Mouse (Mus musculus): ENCODE results near the gene Ywhag.

Ywhag gene

DNA sequence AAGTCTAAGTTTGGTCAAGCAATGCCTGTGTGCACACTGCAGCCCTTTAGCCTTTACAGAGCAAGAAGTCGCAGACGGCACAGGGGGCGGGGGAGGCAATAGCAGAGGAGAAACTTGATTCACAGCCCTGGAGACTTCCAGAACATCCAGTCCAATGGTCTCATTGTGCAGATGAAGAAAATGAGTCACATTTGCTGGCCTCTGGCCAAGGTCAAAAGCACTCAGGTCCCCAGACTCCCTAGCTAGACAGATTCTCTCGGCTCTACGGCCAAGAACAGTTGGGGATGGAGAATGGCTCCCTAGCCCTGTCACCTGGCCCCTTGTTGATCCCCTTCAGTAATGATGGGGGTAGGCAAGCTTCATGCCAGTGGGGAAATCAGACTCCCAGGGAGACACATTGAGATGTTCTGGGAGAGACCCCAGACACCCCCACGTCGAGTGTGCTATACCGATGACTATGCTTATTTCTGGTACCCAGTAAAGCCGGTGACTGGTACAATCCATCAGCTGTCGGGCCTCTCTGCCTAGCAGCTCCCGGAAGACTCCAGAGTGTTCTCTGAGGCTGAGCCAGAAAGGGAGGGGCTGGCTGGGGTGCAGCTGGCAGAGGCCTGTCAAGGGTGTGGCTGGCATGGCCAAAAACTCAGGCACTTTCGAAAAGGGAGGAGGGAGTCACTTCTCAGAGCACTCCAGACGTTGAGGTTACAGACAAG is 54.8 kb downstream of the Ywhag start:
- DNase-seq = peak; percentile 44

DNA sequence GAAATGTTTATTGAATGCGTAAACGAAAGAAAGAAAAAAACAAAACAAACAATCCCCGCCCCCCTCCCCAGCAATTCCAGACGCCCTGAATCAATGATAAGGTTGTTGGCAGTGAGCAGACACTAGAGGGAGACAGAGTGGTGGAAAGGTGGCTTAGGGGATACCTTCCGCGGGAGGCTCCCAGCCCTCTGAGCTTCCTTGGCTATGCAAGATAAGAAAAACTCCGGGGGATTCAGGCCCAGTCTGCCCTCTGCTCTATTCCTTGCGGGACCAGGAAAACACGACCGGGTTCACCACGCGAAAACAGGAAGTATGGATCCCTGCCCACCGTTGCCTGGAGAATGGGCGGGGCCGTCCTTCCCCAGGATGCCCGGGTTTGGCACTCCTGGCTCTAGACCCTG is 56.6 kb downstream of the Ywhag start:
- peak; percentile 85 for DNase-seq

DNA sequence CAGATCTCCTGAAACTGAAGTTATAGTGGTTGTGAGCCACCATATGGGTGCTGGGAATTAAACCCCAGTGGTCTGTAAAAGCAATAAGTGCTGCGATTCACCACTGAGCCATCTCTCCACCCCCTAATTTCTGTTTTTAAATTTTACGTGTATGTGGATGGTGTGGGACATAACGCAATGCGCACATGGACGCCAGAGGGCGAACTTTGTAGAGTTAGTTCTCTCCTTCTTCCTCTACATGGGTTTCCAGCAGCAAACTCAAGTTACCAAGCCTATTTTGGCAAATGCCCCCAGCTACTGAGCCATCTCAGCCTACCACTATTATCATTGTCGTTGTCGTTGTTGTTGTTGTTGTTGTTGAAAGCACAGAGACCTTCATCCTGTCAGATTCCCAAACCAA is 57.2 kb downstream of the Ywhag start:
- DNase-seq = peak; percentile 66

DNA sequence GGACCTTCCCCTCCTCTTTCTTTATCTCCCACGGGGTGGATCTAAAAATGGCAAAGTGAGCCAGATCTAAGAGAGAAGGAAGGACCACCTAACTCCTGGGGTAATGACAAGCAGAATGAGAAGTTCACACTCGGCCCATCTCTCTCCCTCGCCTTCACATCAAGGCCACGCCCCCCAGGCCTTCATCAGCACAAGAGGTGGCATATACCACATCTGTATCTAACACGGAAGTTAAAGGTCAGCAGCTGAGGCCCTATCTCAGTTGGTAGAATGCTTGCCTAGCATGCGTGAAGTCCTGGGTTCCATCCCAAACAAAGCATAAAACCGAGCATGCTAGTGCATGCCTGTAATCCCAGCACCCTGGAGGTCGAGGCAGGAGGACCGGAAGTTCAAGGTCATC is 60.7 kb downstream of the Ywhag start:
- DNase-seq = no peak

DNA sequence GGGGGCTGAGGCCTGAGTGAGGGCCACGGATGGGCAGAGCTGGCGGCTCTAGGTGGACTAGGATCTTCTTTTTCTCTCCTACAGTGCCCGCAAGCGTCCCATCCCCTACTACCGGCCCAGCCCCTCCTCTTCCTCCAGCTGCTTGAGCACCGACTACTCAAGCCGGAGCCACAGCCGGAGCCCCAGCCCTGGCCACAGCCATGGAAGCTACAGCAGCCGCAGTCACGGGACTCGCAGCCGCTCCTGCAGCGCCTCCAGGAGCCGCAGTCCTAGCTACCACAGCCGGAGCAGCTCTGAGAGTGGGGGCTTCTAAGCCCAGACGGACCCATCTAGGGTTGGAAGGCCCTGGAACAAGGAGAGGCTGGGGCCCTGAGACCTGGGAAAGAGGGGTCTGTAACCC is 61.4 kb downstream of the Ywhag start:
- DNase-seq = no peak

DNA sequence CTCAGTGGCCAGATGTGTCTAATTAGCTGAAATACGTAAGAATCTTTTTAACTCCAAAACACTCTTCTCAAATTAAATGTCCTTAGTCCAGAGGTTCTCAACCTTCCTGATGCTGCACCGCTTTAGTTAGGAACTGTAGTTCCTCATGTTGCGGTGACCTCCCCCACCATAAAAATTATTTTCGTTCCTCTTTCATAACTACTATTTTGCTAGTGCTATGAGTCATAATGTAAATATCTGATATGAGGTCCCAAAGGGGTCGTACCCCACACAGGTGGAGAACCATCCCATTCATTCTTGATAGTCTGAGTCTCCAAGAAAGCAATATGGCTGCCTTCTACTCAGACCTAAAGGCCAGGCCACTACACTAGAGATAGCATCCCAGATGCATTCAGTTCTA is 63.9 kb downstream of the Ywhag start:
- no peak for DNase-seq

DNA sequence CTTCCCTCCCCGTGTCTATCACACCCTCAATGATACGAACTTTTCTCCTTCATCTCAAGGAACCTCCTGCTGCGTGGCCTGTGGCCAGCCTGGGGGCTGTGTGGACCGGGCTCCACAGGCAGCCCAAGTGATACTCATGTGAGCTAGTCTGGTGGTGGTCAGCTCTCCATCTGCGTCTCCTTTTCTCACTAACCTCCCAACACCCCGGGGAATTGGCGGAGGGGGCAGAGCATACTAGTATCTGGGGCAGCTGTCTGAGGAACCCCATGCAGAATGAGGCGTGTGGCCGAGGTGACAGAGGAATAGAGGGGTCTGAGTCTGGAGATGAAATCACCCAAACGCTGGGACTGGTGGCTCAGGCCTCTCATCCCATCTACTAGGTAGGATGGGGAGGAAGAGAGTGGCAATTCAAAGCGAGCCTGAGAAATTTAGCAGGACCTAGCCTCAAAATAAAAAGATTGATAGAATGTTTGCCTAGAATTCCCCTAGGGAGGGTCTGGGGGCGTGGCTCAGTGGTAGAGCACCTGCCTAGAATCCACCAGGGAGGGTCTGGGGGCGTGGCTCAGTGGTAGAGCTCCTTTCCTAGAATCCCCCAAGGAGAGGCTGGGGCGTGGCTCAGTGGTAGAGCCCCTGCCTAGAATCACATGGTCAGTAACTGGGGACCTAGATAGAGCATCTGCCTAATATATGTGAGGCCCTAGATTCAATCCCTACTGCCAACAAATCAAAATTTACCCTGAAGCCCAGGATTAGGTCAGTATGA is 64.6 kb downstream of the Ywhag start:
- no peak for DNase-seq

DNA sequence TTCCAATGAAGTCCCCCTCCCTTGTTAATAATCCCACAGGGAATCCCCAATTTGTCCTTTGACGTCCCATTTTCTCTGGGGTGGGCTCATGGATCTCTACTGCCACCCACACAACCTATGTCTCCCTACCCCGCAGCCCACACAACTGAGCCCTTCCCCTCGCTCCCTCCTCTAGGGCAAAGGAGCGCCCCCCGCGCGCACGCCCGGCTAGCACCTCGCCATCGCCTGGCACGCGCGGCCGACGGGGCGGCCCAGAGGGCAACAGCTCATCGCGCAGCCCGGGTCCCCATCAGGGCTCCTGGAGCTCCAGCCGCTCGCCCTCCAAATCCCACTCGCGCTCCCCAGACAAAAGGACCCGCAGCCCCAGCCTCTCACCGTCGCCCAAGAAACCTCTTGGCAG is 65.8 kb downstream of the Ywhag start:
- peak; percentile 40 for DNase-seq

DNA sequence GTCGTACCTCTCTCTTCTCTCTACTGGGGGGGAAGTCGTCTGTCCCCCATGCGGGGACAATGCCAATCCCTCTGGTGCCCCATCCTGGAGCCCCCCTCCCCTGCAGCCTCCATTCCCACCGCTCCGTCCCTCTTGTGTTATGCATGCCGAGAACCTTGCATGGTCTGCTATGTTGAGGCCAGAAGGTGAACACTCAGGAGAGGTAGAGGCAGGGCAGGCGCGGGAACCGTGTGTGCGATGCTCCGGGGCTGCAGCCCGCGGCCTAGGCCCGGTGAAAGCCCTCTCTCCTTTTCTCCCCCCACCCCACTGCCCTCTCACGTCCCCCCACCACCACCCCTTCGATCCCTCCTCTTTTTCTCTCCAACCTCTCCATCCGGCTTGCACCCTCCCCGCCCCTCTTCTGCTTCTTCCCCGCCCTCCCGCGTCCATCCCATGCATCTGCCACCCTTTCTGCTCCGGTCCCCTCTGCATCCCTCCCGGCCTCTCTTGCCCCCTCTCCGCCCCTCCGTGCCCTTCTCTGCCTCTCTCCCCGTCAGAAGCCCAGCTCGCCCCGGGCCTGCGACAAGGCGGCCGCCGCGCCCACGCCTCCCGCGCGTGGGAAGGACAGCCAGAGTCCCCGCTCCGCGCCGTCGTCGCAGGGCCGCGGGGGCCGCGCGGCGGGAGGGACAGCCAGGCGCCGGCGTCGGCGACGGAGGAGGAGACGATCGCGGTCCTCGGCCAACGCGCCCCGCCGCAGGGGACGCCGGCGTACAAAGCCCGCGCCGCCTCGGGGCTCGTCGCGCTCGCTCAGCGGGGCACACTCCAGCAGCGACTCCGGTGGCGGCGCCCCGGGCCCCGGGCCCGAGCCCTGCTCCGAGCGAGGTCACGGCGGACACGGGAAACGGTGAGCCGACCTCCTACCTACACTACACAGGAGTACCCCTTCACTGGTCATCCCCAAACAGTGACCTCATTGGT is 66.5 kb downstream of the Ywhag start:
- peak; percentile 61 for DNase-seq

DNA sequence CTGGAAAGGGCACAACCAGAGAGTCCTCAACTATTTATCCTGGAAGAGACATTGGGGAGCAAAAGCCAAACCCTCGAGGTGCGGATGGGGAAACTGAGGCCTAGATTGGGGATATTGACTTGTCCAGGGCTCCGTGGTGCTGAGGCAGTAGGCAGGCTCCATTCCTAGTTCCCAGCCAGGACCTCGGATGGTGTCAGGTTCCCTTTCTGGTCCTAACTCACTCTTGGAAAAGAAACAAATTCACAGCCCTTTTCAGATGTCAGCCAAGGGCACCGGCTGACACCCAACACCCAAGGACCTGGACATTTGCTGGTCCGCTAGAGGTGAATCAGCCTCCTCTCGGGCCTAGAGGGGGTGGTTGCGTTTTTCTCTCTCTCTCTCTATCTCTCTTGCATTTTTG is 67.8 kb downstream of the Ywhag start:
- DNase-seq = no peak

All from retina, postnatal 1 day (tissue).